Mouse (Mus musculus) liver, adult 2 months (tissue): Measurements from ENCODE around the gene Fbxl12.

ENCODE experiments used
- CTCF ChIP-seq: fragments of 200-500 bp; IDR thresholded peaks from 2 replicates; pipeline ENCODE4 v1.5.1; 2011; ENCODE audit warnings: low read depth, low read length, control low read depth
- POLR2A ChIP-seq: fragments of 200-500 bp; IDR thresholded peaks from 2 replicates; pipeline ENCODE4 v1.6.1; 2011; ENCODE audit warnings: low read length, control low read depth; ENCODE audit not compliant: insufficient read depth; ENCODE audit errors: extremely low read depth

GRCm38 (mm10) chr9:20689913-20690312 lies 45.3 kb upstream of the Fbxl12 start:
- TF ChIP-seq POLR2A = no peak
- no peak for TF ChIP-seq CTCF
